Mouse (Mus musculus): ENCODE results near the gene Gm21887.
A peak's percentile ranks its signal among the peaks of the same experiment; 100 is the strongest.
"Not testable (repeated sequence)": the region's sequence is repeated elsewhere in the genome, so short reads cannot be mapped to it uniquely, and the experiment has no call there.

Gm21887 gene

DNA sequence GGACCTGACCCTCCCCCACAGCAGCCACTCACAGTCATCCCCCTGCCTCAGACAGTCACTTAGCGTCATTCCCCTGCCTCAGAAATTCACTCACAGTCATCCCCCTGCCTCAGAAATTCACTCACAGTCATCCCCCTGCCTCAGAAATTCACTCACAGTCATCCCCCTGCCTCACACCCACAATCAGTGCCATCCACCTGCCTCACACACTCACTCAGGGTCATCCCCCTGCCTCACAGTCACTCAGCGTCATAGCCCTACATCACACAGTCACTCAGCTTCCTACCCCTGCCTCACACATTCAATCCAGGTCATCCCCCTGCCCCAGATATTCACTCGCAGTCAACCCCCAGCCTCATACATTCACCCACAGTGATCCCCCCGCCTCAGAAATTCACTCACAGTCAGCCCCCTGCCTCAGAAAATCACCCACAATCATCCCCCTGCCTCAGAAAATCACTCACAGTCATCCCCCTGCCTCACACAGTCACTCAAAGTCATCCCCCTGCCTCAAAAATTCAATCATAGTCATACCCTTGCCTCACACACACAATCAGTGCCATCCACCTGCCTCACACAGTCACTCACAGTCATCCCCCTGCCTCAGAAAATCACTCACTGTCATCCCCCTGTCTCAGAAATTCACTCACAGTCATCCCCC is 10.8 kb upstream of the Gm21887 start:
- DNase-seq, result not testable (repeated sequence)

DNA sequence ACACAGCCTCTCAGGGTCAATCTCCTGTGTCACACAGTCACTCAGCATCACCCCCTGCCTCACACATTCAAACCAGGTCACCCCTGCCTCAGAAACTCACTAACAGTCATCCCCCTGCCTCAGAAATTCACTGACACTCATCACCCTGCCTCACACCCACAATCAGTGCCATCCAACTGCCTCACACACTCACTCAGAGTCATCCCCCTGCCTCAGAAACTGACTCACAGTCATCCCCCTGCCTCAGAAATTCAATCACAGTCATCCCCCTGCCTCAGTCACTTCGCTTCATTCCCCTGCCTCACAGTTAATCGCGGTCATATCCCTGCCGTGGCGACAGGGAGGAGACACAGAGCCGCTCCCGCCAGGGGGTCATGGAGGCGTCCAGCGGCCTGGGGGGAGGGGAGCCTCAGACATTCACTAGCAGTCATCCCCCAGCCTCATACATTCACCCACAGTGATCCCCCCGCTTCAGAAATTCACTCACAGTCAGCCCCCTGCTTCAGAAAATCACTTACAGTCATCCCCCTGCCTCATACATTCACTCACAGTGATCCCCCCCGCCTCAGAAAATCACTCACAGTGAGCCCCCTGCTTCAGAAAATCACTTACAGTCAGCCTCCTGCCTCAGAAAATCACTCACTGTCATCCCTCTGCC is 10.1 kb upstream of the Gm21887 start:
- DNase-seq, result not testable (repeated sequence)

GRCm38 (mm10) chrX:169999912-170000641 is 9.4 kb upstream of the Gm21887 start:
- not testable (repeated sequence) for DNase-seq

- DNase-seq, result not testable (repeated sequence)
Measured at GRCm38 (mm10) chrX:170000642-170001387, 8.6 kb upstream of the Gm21887 start.

DNA sequence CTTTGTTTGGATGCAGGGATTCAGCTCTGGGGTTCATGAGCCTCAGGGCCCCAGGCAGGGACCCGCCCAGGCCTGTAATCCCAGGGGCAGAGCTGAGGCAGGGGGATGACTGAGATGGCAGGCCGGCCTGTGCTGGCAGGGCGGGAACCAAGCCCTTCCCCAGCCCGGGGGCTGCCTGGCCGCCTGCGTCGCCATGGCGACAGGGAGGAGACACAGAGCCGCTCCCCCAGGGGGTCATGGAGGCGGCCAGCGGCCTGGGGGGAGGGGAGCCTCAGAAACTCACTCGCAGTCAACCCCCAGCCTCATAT is 8.1 kb upstream of the Gm21887 start:
- DNase-seq, result not testable (repeated sequence)

DNA sequence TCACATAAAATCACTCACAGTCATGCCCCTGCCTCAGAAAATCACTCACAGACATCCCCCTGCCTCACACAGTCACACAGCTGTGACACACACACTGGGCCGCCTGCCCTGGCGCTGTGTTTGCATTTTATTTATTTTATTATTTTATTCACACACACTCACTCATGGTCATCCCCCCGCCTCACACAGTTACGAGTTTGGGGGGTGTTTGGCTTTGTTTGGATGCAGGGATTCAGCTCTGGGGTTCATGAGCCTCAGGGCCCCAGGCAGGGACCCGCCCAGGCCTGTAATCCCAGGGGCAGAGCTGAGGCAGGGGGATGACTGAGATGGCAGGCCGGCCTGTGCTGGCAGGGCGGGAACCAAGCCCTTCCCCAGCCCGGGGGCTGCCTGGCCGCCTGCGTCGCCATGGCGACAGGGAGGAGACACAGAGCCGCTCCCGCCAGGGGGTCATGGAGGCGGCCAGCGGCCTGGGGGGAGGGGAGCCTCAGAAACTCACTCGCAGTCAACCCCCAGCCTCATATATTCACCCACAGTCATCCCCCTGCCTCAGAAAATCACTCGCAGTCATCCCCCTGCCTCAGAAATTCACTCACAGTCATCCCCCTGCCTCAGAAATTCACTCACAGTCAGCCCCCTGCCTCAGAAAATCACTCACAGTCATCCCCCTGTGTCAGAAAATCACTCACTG is 6.8 kb upstream of the Gm21887 start:
- not testable (repeated sequence) for DNase-seq

GRCm38 (mm10) chrX:170003536-170003935 is 5.9 kb upstream of the Gm21887 start:
- DNase-seq, result not testable (repeated sequence)

DNA sequence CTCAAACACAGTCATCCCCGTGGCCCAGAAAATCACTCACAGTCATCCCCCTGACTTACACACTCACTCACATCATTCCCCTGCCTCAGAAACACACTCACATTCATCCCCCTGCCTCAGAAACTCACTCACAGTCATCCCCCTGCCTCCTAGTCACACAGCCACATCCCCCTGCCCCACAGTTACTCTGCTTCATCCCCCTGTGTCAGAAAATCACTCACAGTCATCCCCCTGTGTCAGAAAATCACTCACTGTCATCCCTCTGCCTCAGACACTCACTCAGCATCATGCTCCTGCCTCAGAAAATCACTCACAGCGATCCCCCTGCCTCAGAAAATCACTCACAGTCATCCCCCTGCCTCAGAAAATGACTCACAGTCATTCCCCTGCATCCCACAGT is 5.2 kb upstream of the Gm21887 start:
- not testable (repeated sequence) for DNase-seq

- not testable (repeated sequence) for DNase-seq
Measured at GRCm38 (mm10) chrX:170004793-170005192, 4.7 kb upstream of the Gm21887 start.

- DNase-seq, result not testable (repeated sequence)
Measured at GRCm38 (mm10) chrX:170005194-170005593, 4.3 kb upstream of the Gm21887 start.

DNA sequence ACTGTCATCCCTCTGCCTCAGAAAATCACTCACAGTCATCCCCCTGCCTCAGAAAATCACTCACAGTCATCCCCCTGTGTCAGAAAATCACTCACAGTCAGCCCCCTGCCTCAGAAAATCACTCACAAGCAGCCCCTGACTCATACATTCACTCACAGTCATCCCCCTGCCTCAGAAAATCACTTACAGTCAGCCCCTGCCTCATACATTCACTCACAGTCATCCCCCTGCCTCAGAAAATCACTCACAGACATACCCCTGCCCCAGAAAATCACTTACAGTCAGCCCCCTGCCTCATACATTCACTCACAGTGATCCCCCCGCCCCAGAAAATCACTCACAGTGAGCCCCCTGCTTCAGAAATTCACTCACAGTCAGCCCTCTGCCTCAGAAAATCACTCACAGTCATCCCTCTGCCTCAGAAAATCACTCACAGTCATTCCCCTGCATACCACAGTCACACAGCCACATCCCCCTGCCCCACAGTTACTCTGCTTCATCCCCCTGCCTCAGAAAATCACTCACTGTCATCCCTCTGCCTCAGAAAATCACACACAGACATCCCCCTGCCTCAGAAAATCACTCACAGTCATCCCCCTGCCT is 3.7 kb upstream of the Gm21887 start:
- DNase-seq, result not testable (repeated sequence)

DNA sequence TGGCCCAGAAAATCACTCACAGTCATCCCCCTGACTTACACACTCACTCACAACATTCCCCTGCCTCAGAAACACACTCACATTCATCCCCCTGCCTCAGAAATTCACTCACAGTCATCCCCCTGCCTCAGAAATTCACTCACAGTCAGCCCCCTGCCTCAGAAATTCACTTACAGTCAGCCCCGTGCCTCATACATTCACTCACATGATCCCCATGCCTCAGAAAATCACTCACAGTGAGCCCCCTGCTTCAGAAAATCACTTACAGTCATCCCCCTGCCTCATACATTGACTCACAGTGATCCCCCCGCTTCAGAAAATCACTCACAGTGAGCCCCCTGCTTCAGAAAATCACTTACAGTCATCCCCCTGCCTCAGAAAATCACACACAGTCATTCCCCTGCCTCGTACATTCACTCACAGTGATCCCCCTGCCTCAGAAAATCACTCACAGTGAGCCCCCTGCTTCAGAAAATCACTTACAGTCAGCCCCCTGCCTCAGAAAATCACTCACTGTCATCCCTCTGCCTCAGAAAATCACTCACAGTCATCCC is 2.7 kb upstream of the Gm21887 start:
- not testable (repeated sequence) for DNase-seq

DNA sequence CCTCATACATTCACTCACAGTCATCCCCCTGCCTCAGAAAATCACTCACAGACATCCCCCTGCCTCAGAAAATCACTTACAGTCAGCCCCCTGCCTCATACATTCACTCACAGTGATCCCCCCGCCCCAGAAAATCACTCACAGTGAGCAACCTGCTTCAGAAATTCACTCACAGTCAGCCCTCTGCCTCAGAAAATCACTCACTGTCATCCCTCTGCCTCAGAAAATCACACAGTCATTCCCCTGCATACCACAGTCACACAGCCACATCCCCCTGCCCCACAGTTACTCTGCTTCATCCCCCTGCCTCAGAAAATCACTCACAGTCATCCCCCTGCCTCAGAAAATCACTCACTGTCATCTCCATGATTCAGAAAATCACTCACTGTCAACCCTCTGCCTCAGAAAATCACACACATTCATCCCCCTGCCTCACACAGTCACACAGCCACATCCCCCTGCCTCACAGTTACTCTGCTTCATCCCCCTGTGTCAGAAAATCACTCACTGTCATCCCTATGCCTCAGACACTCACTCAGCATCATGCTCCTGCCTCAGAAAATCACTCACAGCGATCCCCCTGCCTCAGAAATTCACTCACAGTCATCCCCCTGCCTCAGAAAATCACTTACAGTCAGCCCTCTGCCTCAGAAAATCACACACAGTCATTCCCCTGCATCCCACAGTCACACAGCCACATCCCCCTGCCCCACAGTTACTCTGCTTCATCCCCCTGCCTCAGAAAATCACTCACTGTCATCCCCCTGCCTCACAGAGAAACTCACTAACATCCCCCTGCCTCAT is 1.9 kb upstream of the Gm21887 start:
- DNase-seq, result not testable (repeated sequence)

GRCm38 (mm10) chrX:170008179-170008467 is 1.3 kb upstream of the Gm21887 start:
- DNase-seq, result not testable (repeated sequence)

- not testable (repeated sequence) for DNase-seq
Measured at GRCm38 (mm10) chrX:170008584-170008983, 875 bp upstream of the Gm21887 start.

DNA sequence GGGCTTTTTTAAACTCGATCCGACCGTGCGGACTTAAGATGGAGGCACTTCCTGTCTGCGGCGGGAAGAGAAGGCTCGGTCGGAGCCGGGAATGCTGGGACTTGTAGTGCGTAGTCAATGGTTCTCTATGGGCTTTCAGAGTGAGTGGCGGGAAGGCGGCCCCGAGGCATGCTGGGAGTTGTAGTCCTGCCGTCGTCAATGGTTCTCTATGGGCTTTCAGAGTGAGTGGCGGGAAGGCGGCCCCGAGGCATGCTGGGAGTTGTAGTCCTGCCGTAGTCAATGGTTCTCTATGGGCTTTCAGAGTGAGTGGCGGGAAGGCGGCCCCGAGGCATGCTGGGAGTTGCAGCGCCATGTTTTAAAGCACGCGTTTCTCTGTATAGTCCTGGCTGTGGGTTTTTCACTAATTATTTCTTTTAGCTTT is 352 bp downstream of the Gm21887 start:
- DNase-seq, result peak; percentile 100

- not testable (repeated sequence) for DNase-seq
Measured at GRCm38 (mm10) chrX:170010581-170011528, 1.4 kb downstream of the Gm21887 start.

- DNase-seq, result not testable (repeated sequence)
Measured at GRCm38 (mm10) chrX:170011529-170011879, 2.0 kb downstream of the Gm21887 start.

DNA sequence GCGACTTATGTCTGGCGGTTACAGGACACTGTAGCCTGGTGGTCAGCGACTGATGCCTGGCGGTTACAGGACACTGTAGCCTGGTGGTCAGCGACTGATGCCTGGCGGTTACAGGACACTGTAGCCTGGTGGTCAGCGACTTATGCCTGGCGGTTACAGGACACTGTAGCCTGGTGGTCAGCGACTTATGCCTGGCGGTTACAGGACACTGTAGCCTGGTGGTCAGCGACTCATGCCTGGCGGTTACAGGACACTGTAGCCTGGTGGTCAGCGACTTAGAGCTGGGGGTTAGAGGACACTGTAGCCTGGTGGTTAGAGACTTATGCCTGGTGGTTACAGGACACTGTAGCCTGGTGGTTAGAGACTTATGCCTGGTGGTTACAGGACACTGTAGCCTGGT is 4.0 kb downstream of the Gm21887 start:
- not testable (repeated sequence) for DNase-seq

- DNase-seq, result not testable (repeated sequence)
Measured at GRCm38 (mm10) chrX:170014038-170014437, 4.6 kb downstream of the Gm21887 start.

Measured in right cerebral cortex, postnatal 25 days (tissue).